In the genomic region with DNA sequence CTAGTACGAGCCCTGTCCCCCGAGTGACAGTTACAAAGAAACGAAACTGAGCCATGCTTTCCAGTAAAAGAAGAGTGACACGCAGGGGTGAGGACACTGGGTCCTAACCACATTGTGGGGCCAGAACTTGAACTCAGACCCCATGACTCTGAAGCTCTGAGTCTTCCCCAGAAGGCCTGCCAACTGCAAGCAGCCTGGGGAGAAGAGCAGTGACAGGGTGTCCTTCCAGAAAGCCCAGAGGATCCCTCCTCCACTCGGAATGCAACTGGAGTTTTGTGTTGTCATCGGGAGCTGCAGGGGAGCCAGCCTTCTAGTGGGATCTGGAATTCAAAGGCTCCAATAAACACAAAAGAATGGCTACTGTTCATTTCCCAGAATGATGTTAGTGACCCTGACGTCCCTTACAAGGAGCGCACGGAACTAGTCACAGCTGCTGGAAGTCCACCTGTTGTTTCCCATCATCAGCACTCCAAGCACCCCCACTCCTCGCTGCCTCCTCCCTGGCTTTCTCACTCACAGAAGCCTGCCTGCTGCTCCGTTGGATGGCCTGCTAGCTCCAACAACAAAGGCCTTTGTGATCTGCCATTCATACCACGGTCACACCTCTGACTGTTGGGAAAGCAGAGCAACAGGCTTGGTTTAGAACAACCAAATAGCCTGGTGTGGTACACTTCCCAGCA, we compare ENCODE assay signal across 11 mouse cellular contexts. TPM values are rescaled to one million over a fixed set of nuclear protein-coding genes. Genes with fewer than 3 reads are reported as not detected.
DNase-seq lines count a peak whose midpoint lies in the region; ATAC-seq and TF ChIP-seq lines count a peak whose summit lies in the region.
"Had no signal": no experiment of that assay in that cellular context is flagged by ENCODE, and none has a peak within 500 bp of the region (broad histone marks: within the 10 kb centered on the region; RNA-seq: fewer than 3 reads in every experiment).

No protein-coding gene starts in this region.

- H3K27me3 ChIP-seq in embryonic facial prominence, embryonic 14.5 days (replicated peaks; ENCODE audit: control insufficient read depth, insufficient read depth, low read length): no peaks in the 10 kb centered on the region
- no peaks in the 10 kb centered on the region for H3K27me3 ChIP-seq in midbrain, embryonic 10.5 days (ENCODE audit: low read depth, poor library complexity, severe bottlenecking)

- peaks cover 4% of the 10 kb centered on the region; the same call in 1 of the 2 replicates for H3K4me1 ChIP-seq in embryonic facial prominence, embryonic 14.5 days (ENCODE audit: control insufficient read depth, insufficient read depth, low read length)
- H3K4me1 ChIP-seq in midbrain, embryonic 10.5 days: peaks cover 6% of the 10 kb centered on the region

- H3K4me3 ChIP-seq in layer of hippocampus, adult 2 months: no peak overlapping the region
- no peak overlapping the region for H3K4me3 ChIP-seq in embryonic facial prominence, embryonic 14.5 days (ENCODE audit: low read depth, low read length)
- no peak overlapping the region for H3K4me3 ChIP-seq in midbrain, embryonic 10.5 days

- H3K9me3 ChIP-seq in embryonic facial prominence, embryonic 14.5 days (ENCODE audit: control insufficient read depth, low read length): no peaks in the 10 kb centered on the region
- H3K9me3 ChIP-seq in midbrain, embryonic 10.5 days (replicated peaks): no peaks in the 10 kb centered on the region

- ATAC-seq in embryonic facial prominence, embryonic 14.5 days (ENCODE audit: low read depth): peak; percentile 75

- H3K9ac ChIP-seq in embryonic facial prominence, embryonic 14.5 days (ENCODE audit: low read depth, low read length): no peak overlapping the region
- H3K9ac ChIP-seq: forebrain, postnatal 0 days had no signal

- no peak for TF ChIP-seq CTCF in layer of hippocampus, adult 2 months (conservative IDR thresholded peaks at IDR 0.05)

- H3K4me2 ChIP-seq in embryonic facial prominence, embryonic 14.5 days (ENCODE audit: low read depth, low read length): no peak overlapping the region

- 61% methylated on average over 12 of the region's 12 CpGs for WGBS in embryonic facial prominence, embryonic 14.5 days
- WGBS in midbrain, embryonic 10.5 days: 64% methylated on average over 12 of the region's 12 CpGs

- DNase-seq in layer of hippocampus, adult 2 months (ENCODE audit: low spot score in 2 of 2): no peak
- no peak for DNase-seq in layer of hippocampus, adult 9-10 months (ENCODE audit: low spot score)
- DNase-seq in R1 (ENCODE audit: low read depth, low spot score): peak; percentile 88
- DNase-seq in embryonic facial prominence, embryonic 14.5 days (ENCODE audit: low spot score): peak; percentile 74
- peak; percentile 45 for DNase-seq in mesoderm, embryonic 11.5 days (ENCODE audit: low read depth, low spot score)
- DNase-seq in urinary bladder, postnatal 25 days (ENCODE audit: low spot score): no peak
- no peak for DNase-seq in kidney, postnatal 4 days
- DNase-seq in midbrain, embryonic 10.5 days (ENCODE audit: low spot score): no peak
- DNase-seq: cerebellum, adult 11-12 months; forebrain, postnatal 0 days had no signal

- peak overlapping the region; percentile 82 for H3K27ac ChIP-seq in layer of hippocampus, adult 2 months
- peak overlapping the region; percentile 70 for H3K27ac ChIP-seq in embryonic facial prominence, embryonic 14.5 days (replicated peaks; ENCODE audit: low read depth, low read length)
- H3K27ac ChIP-seq in midbrain, embryonic 10.5 days (replicated peaks): no peak overlapping the region

- H3K36me3 ChIP-seq in embryonic facial prominence, embryonic 14.5 days (ENCODE audit: control insufficient read depth, insufficient read depth, low read length): peaks cover under 1% of the 10 kb centered on the region; the same call in 1 of the 2 replicates
- H3K36me3 ChIP-seq in midbrain, embryonic 10.5 days: peaks cover 45% of the 10 kb centered on the region

RNA-seq across cellular contexts. Expression of a gene that starts 37.0 kb away (rescaled TPM):
- total RNA-seq in layer of hippocampus, adult 2 months (2021): 1 to 10 TPM; 6.7 to 7.3 TPM
- 58.0 and 67.1 TPM in 2 replicates for polyA plus RNA-seq in embryonic facial prominence, embryonic 14.5 days (2014; fragmentation: Nextera tagmentation; extraction: Ambion mirVana)
- polyA plus RNA-seq in midbrain, embryonic 10.5 days (2016; fragmentation: Nextera tagmentation; extraction: Ambion mirVana): 12.5 and 13.6 TPM in 2 replicates

RNA-seq across cellular contexts. Expression of a gene that starts 43.4 kb away (rescaled TPM):
- total RNA-seq in layer of hippocampus, adult 2 months (2021): 10 to 100 TPM; 20.8 to 22.8 TPM
- 6.7 and 7.7 TPM in 2 replicates for polyA plus RNA-seq in embryonic facial prominence, embryonic 14.5 days (2014; fragmentation: Nextera tagmentation; extraction: Ambion mirVana)
- 6.9 and 8.2 TPM in 2 replicates for polyA plus RNA-seq in midbrain, embryonic 10.5 days (2016; fragmentation: Nextera tagmentation; extraction: Ambion mirVana)

RNA-seq across cellular contexts. Expression of a gene that starts 57.3 kb away (rescaled TPM):
- 1 to 10 TPM in 1 of 2 experiments, under 1 TPM in 1; 0.59 to 1.1 TPM for total RNA-seq in layer of hippocampus, adult 2 months (2021)
- 0.07 and 0.24 TPM in 2 replicates for polyA plus RNA-seq in embryonic facial prominence, embryonic 14.5 days (2014; fragmentation: Nextera tagmentation; extraction: Ambion mirVana)
- not detected in 2 replicates for polyA plus RNA-seq in midbrain, embryonic 10.5 days (2016; fragmentation: Nextera tagmentation; extraction: Ambion mirVana)
- total RNA-seq: hematopoietic stem cell, adult 5-6 weeks had no signal

RNA-seq across cellular contexts. Expression of a gene that starts 58.4 kb away (rescaled TPM):
- total RNA-seq in layer of hippocampus, adult 2 months (2021): 100 to 1,000 TPM; 115 to 121 TPM
- polyA plus RNA-seq in embryonic facial prominence, embryonic 14.5 days (2014; fragmentation: Nextera tagmentation; extraction: Ambion mirVana): 164 and 180 TPM in 2 replicates
- polyA plus RNA-seq in midbrain, embryonic 10.5 days (2016; fragmentation: Nextera tagmentation; extraction: Ambion mirVana): 181 and 183 TPM in 2 replicates

Comparison
In these comparisons a context has a peak if more than half of its experiments do, and no peak if none do; other contexts are left out.
1. DNase-seq: peak in R1 (single experiment), embryonic facial prominence, embryonic 14.5 days (single experiment) and mesoderm, embryonic 11.5 days (single experiment); none in layer of hippocampus, adult 2 months (0 of 2), layer of hippocampus, adult 9-10 months (single experiment), urinary bladder, postnatal 25 days (single experiment), kidney, postnatal 4 days (0 of 2) and midbrain, embryonic 10.5 days (single experiment).